Mouse (Mus musculus) hindbrain, embryonic 16.5 days (tissue): ENCODE data around the gene Dnajc8. TPM values are rescaled to one million over a fixed set of nuclear protein-coding genes. Genes with fewer than 3 reads are reported as not detected.

ENCODE experiments used
- ATAC-seq: fragments of 200-750 bp; cut with Nextera tagmentation; 2 replicates; pipeline ENCODE4 v1.8.0; 2017; ENCODE audit warnings: moderate TSS enrichment, moderate library complexity
- H3K27ac ChIP-seq: fragments of 300-500 bp; sonication (generic); 2 replicates; pipeline ENCODE4 v1.5.1; 2014; ENCODE audit warnings: low read depth, mild to moderate bottlenecking, control low read depth, low read length, moderate library complexity
- H3K27me3 ChIP-seq: fragments of 300-500 bp; sonication (generic); replicated peaks from 2 replicates; pipeline ENCODE4 v1.6.1; 2014; ENCODE audit warnings: low read length; ENCODE audit not compliant: control insufficient read depth, insufficient read depth
- H3K36me3 ChIP-seq: fragments of 300-500 bp; sonication (generic); 2 replicates; pipeline ENCODE4 v1.6.1; 2014; ENCODE audit warnings: mild to moderate bottlenecking, low read length, moderate library complexity, mixed read lengths; ENCODE audit not compliant: control insufficient read depth, insufficient read depth
- H3K4me1 ChIP-seq: fragments of 300-500 bp; sonication (generic); 2 replicates; pipeline ENCODE4 v1.6.1; 2014; ENCODE audit warnings: low read depth, low read length; ENCODE audit not compliant: control insufficient read depth, insufficient read depth
- H3K4me2 ChIP-seq: fragments of 300-500 bp; sonication (generic); 2 replicates; pipeline ENCODE4 v1.6.1; 2014; ENCODE audit warnings: mild to moderate bottlenecking, low read length, control low read depth, moderate library complexity
- H3K4me3 ChIP-seq: fragments of 300-500 bp; sonication (generic); 2 replicates; pipeline ENCODE4 v1.5.1; 2014; ENCODE audit warnings: mild to moderate bottlenecking, low read length, control low read depth, moderate library complexity
- H3K9ac ChIP-seq: fragments of 300-500 bp; sonication (generic); 2 replicates; pipeline ENCODE4 v1.6.1; 2014; ENCODE audit warnings: low read depth, mild to moderate bottlenecking, control low read depth, low read length, moderate library complexity
- H3K9me3 ChIP-seq: fragments of 300-500 bp; sonication (generic); 2 replicates; pipeline ENCODE4 v1.6.1; 2014; ENCODE audit warnings: mild to moderate bottlenecking, low read length, moderate library complexity; ENCODE audit not compliant: control insufficient read depth
- WGBS: fragments of 180-500 bp; shearing (Covaris S2); extraction: QIAGEN DNeasy Blood & Tissue Kit; methylation state at CpG from one replicate; pipeline ENCODE4 v1.1.7; 2014; 5-methylcytosine and 5-hydroxymethylcytosine counted together
- polyA plus RNA-seq: library from polyadenylated mRNA; unstranded; fragments of >200 nt; fragmentation: Nextera tagmentation; extraction: Ambion mirVana; gene quantifications from 2 replicates; pipeline ENCODE4 v1.2.1, GENCODE M21; 2015

The Dnajc8 gene
- polyA plus RNA-seq, 1 experiment from 2014 or later, result 130 TPM

DNA sequence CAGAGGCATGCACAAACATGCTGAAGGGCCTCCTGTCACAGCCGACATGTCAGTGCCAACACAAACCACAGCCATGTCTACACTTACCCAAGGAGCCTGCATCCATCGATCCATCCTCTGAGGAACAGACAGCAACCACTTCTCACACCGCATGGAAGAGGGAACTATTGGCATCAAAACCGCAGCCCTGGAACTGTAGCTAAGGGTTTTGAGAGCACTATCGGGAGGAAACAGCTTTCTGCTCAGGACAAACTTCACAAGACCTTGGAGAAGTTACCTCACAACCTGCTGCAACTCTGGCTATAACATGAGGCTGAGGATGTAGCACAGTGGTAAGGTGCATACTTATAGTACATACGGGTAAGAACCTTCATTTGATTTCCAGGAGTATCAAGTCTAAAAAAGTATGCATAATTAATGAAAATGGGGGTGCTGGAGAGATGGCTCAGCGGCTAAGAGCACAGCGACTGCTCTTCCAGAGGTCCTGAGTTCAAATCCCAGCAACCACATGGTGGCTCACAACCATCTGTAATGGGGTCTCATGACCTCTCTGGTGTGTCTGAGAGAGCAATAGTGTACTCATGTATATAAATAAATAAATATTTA lies 7.3 kb upstream of the Dnajc8 start:
- Histone ChIP-seq H3K4me1 (peaks cover 9% of the 10 kb centered on the region), H3K4me2 (no peak overlapping the region), H3K27me3 (no peaks in the 10 kb centered on the region), H3K36me3 (peaks cover 13% of the 10 kb centered on the region), H3K9me3 (no peaks in the 10 kb centered on the region), H3K4me3 (no peak overlapping the region), H3K27ac (no peak overlapping the region), H3K9ac (no peak overlapping the region)
- WGBS, result 91% methylated on average over 8 of the region's 8 CpGs
- ATAC-seq, result no peak

DNA sequence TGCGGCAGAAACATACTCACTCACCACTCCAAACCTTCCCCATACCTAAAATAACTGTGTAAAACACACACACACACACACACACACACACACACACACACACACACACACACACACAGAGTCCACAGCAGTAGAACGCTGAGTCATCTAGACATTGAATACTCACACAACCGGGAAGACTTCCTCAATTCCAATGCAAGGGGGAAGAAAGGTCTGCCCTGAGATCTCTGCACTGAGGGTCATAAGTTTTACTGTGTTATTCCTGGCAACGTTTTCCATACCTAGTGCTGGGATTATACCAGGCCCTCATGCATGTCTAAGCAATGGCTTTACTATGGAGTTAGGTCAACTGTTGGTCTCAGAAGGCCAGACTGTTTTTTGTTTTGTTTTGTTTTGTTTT lies 6.0 kb upstream of the Dnajc8 start:
- peaks cover 13% of the 10 kb centered on the region for H3K36me3 ChIP-seq
- no peaks in the 10 kb centered on the region for H3K27me3 ChIP-seq
- peaks cover 12% of the 10 kb centered on the region for H3K4me1 ChIP-seq
- no peaks in the 10 kb centered on the region for H3K9me3 ChIP-seq
- no peak for ATAC-seq
- H3K4me3 ChIP-seq, result no peak overlapping the region
- no peak overlapping the region for H3K27ac ChIP-seq
- no peak overlapping the region for H3K4me2 ChIP-seq
- 86% methylated on average over 4 of the region's 4 CpGs for WGBS
- no peak overlapping the region for H3K9ac ChIP-seq

DNA sequence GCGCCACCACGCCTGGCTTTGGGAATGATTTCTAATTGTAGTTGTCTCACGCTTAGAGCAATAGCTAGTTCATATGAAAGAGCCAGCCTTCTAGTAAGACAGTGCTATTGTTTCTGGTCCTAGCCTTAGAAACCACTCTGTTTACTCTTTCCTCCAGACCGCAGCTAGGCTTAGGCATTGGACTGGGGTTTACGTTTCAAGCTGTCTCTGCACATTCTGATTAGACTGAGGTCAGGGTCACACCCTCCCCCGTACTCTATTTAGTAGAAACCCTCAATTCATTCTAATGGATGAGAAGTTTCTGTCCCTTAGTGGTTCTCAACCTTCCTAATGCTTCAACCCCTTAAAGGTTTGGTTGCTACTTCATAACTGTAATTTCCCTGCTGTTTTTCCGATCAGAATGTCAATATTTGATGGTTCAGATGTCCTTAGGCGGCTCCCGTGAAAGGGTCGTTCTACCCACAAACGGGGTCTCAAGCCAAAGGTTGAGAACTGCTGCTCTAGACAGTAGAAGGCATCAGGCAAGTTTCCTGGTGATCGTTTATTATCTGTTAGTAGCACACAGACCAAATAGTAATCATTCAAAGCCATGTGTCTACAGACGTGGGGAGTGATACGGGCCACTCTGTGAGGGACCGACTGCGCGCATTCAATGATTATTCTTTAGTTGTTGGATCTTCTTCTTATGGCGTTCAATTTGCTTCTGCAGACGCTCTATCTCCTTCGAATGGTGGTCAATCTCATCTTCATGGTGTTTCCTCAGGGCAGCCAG lies 5.1 kb upstream of the Dnajc8 start:
- ATAC-seq, result no peak
- H3K27ac ChIP-seq, result no peak overlapping the region

DNA sequence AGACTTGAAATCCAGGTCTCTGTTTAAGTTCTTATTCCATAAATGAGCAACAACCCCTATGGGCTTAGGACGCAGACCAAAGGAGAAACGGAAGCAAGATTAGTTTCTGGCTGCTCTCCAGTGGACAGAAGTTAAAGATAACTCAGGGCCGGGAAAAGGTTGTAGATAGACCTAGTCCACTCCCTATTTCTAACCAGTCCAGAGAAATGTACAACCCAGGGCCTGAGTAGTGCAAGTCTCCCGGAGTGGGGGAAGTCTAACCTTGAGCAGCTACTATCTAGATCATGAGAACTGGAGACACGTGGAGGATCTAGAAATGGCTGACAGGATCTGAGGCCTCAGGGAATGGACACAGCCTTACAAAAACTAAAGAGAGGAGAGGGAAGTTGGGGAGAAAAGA lies 2.9 kb upstream of the Dnajc8 start:
- Histone ChIP-seq H3K36me3 (peaks cover 13% of the 10 kb centered on the region), H3K27ac (peak overlapping the region; percentile 97), H3K4me3 (peak overlapping the region; percentile 78), H3K9me3 (no peaks in the 10 kb centered on the region), H3K9ac (peak overlapping the region; percentile 91), H3K4me2 (peak overlapping the region; percentile 72), H3K4me1 (peaks cover 26% of the 10 kb centered on the region), H3K27me3 (no peaks in the 10 kb centered on the region)
- peak; percentile 5; the same call in 1 of the 2 replicates for ATAC-seq
- WGBS, result 20% methylated on average over 5 of the region's 5 CpGs

More for the DNA sequence above, 5.1 kb upstream of the Dnajc8 start:
- WGBS, result 92% methylated on average over 20 of the region's 20 CpGs
- Histone ChIP-seq H3K9me3 (no peaks in the 10 kb centered on the region), H3K27me3 (no peaks in the 10 kb centered on the region), H3K4me1 (peaks cover 12% of the 10 kb centered on the region), H3K4me3 (no peak overlapping the region), H3K4me2 (no peak overlapping the region), H3K36me3 (peaks cover 13% of the 10 kb centered on the region), H3K9ac (no peak overlapping the region)

DNA sequence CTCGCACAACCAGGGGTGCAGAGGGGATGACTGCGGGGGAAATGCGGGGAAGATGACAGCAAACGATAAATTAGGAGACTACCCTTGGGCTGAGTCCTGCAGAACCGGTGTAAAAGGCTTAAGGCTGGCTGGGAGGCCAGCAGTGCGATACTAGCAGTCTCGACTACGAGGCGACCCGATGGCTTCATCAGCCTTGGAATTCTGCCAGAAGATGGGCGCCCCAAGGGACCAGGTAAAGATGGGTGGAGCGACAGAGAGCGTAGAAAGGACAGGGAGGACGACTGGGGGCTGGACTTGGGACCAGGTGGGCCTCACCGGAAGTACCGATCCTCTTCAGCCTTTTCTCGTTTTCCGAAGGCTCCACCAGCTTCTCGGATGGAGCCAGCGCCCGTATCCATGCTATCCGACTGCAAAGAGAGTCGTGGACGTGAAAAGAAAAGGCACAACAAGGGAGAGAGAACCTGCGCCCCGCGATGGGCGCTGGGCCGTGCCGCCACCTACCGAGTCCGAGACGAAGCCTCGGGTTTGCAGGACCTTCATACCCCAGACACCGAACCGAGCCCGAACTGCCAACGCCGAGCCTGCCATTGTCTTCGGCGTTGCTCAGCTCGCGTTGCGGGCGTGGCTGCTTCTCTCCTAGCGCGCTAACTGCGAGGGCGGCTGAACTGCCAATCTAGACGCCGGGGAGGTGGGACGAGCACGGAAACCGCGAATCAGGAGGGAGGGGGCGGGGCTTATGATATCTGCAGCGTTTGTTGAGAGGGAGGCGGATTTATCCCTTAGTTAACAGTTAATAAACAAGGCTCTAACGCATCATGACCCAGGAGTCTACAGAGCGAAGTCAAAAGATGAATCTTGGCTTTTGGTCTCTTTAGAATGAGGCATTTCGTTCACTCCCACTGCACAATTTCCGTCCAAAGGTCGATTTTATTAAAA lies 2.1 kb upstream of the Dnajc8 start, which contains the start of gene Atpif1:
Atpif1 (minus strand) TSS at position 679 of the 936 bp plus-strand sequence.
- peak within 1 kb of the TSS; percentile 78 for H3K4me3 ChIP-seq
- H3K9ac ChIP-seq, result peak within 1 kb of the TSS; percentile 91
- H3K36me3 ChIP-seq, result peaks cover 13% of the 10 kb centered on the region
- H3K4me2 ChIP-seq, result peak within 1 kb of the TSS; percentile 72
- H3K27ac ChIP-seq, result peak within 1 kb of the TSS; percentile 97
- ATAC-seq, result peak; percentile 91
- H3K27me3 ChIP-seq, result no peaks in the 10 kb centered on the region
- H3K4me1 ChIP-seq, result peaks cover 26% of the 10 kb centered on the region
- WGBS, result under 1% methylated on average over 63 of the region's 63 CpGs
- H3K9me3 ChIP-seq, result no peaks in the 10 kb centered on the region

DNA sequence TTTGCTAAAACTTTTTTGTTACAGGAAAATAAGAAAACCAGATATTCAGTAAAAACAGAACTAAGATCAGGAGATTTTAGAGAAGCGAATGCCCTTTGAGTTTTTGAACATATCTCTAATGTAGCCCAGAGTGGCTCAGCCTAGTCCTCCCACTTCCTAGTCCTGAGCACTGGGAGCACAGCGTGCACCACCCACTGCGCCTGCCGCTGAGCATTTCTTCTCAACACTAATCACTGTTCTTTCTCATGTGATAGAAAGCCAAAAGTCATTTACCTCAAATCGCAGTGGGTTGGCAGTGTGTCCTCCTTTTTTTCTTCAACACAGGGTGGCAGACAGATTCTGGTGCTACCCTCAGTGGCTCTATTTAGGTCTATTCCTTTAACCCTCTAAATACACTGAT lies 4.1 kb downstream of the Dnajc8 start:
- 89% methylated on average over 5 of the region's 5 CpGs for WGBS
- Histone ChIP-seq H3K9me3 (no peaks in the 10 kb centered on the region), H3K4me2 (no peak overlapping the region), H3K4me3 (no peak overlapping the region), H3K9ac (no peak overlapping the region), H3K27me3 (no peaks in the 10 kb centered on the region), H3K4me1 (peaks cover 13% of the 10 kb centered on the region), H3K36me3 (peaks cover 14% of the 10 kb centered on the region), H3K27ac (no peak overlapping the region)
- no peak for ATAC-seq

DNA sequence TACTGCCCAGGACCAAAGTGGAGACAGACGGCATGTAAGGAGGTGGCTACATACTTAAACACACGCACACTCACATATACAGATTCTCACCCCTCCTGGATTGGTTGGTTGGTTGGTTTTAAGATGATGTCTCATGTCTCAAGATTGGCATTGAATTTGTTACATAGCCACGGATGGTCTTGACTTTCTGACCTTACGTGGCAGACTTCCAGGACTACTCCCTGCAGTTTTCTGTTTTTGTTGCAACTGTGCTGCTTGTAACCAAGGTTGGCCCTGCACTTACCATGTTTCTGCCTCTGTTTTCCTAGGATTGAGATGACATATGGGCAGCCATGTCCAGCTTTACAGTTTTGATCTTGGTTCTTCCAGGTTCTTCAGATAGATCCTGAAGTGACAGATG lies 6.1 kb downstream of the Dnajc8 start:
- ATAC-seq, result no peak

DNA sequence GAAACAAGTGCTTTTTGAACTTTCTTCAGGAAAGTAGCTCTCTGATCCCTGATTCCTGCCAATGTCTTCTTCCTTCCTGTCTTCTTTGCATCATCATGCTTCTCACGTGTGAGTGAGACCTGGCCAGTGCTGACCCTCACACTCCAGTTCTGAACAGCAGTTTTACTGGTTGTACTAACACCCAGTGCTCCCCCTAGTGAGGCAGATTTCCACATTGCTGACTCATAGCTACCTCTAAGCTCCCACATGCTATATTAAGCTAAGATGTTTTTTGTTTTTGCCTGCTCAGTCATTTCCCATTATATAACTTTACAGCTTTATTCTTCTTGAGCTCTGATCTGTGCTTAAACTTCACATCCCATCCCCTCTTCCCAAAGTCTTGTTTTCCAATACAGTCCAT lies 7.4 kb downstream of the Dnajc8 start:
- 61% methylated on average over 1 of the region's 1 CpGs for WGBS
- Histone ChIP-seq H3K4me3 (no peak overlapping the region), H3K4me2 (no peak overlapping the region), H3K36me3 (peaks cover 31% of the 10 kb centered on the region), H3K27ac (no peak overlapping the region), H3K27me3 (no peaks in the 10 kb centered on the region), H3K4me1 (no peaks in the 10 kb centered on the region), H3K9ac (no peak overlapping the region), H3K9me3 (no peaks in the 10 kb centered on the region)
- no peak for ATAC-seq

More for the DNA sequence above, 6.1 kb downstream of the Dnajc8 start:
- Histone ChIP-seq H3K9ac (no peak overlapping the region), H3K36me3 (peaks cover 20% of the 10 kb centered on the region), H3K27ac (no peak overlapping the region), H3K4me3 (no peak overlapping the region), H3K4me1 (peaks cover 10% of the 10 kb centered on the region), H3K27me3 (no peaks in the 10 kb centered on the region), H3K9me3 (no peaks in the 10 kb centered on the region), H3K4me2 (no peak overlapping the region)
- WGBS, result 89% methylated on average over 4 of the region's 4 CpGs
